Mouse (Mus musculus): Measurements from ENCODE around the gene Megf11.
"Not testable (repeated sequence)": the region's sequence is repeated elsewhere in the genome, so short reads cannot be mapped to it uniquely, and the experiment has no call there.

The Megf11 gene

GRCm38 (mm10) chr9:64703420-64703965 is 318.1 kb downstream of the Megf11 start:
- no peak for DNase-seq

- no peak for DNase-seq
Measured at GRCm38 (mm10) chr9:64704073-64704840, 318.8 kb downstream of the Megf11 start.

DNA sequence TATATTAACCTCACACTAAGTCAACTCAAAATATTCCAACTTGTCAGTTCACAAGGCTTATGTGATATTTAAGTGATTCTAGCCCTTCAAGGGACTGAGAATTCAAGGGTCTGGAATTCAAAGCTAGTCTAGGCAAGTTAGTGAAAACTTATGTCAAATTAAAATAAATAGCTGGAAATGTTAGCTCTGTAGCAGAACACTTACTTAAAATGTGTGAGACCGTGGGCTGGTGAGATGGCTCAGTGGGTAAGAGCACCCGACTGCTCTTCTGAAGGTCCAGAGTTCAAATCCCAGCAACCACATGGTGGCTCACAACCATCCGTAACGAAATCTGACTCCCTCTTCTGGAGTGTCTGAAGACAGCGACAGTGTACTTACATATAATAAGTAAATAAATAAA is 324.9 kb downstream of the Megf11 start:
- not testable (repeated sequence) for DNase-seq

DNA sequence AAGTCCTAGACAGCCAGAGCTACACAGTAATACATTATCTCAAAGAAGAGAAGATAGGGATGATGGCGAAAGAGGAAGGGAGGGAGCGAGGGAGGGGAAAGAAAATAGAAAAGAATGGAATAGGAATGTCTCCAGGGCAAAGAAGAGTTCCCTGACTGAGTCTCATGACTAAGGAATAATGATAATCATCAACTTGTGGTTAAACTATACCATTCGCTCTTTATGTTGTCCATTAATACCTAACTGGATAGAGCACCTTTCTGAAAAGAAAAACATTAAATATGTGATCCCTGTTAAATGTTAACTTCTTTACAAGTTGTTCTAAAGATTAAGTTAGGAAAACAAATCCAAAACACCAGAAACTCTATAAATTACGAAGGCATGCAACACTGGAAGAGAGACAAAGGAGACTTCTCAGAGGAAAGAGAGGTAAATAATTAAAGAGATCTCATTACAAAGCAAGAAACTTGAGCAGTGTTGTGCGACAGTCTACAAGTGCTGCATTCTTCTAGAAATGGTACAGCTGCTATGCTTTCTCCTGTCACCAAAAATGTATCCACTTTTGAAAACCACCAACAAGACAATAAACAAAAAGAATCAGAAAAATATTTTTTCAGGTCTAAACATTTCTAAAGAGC is 334.2 kb downstream of the Megf11 start:
- DNase-seq: no peak

DNA sequence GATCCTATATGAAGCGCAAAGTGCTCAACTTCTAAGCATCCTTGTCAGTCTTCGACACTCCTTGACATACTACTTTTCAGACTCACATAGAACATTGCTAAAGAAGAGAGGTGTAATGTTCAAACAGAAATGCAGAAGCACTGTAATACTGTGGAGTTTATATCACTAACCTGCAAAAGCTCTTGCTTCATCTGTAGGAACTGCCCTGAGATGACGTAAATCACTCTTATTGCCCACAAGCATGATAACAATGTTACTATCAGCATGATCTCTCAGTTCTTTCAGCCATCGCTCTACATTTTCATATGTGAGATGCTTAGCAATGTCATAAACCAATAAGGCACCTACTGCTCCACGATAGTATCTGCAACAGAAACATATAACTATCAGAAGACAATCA is 341.0 kb downstream of the Megf11 start:
- DNase-seq: no peak

GRCm38 (mm10) chr9:64731029-64731560 is 345.7 kb downstream of the Megf11 start:
- DNase-seq: no peak

DNA sequence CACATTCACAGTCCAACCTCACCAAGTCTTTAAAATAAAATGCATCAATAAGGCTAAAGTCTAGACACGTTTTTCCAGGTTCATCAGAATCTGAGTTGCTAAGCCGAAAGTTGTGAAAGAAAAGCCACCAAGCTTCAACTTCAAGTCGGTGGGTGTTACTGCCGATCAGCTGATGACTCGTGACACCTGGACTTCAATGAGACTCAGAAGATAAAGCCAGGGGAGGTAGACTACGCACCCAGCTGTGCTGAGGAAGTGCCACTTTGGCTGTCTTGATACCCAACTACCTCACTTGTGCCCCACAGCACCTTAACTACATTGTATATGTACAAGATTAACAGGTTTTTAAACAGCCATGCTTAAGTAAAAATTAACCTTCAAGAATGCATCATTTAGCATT is 348.7 kb downstream of the Megf11 start:
- no peak for DNase-seq

GRCm38 (mm10) chr9:64734992-64735391 is 349.6 kb downstream of the Megf11 start:
- not testable (repeated sequence) for DNase-seq

GRCm38 (mm10) chr9:64736076-64736638 is 350.7 kb downstream of the Megf11 start:
- DNase-seq: no peak

GRCm38 (mm10) chr9:64736639-64737405 is 351.4 kb downstream of the Megf11 start:
- peak; percentile 79 for DNase-seq

GRCm38 (mm10) chr9:64737406-64738201 is 352.2 kb downstream of the Megf11 start, which contains the start of gene Rab11a:
Rab11a (minus strand) TSS chr9:64737758.
- DNase-seq: peak; percentile 96

- no peak for DNase-seq
Measured at GRCm38 (mm10) chr9:64739001-64739400, 353.6 kb downstream of the Megf11 start.

- DNase-seq: no peak
Measured at GRCm38 (mm10) chr9:64742453-64742852, 357.0 kb downstream of the Megf11 start.

DNA sequence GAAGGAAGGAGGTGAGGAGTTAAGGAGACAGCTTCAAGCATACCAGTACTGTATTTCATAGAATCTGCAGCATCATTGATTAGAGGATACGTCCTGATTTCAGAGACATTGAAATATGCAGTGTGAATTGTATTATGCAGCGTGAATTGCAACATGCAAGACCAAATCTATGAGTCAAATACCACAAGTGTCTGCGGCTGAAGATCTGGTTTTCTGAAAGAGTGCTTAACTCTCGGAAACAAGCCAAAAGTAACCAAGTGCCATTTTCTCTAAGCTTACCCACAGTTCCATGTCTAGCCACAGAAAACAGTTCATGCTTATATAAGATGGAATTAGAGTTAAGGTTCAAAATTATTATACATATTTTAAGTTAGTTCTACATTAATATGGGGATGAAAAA is 362.3 kb downstream of the Megf11 start:
- DNase-seq: no peak

DNA sequence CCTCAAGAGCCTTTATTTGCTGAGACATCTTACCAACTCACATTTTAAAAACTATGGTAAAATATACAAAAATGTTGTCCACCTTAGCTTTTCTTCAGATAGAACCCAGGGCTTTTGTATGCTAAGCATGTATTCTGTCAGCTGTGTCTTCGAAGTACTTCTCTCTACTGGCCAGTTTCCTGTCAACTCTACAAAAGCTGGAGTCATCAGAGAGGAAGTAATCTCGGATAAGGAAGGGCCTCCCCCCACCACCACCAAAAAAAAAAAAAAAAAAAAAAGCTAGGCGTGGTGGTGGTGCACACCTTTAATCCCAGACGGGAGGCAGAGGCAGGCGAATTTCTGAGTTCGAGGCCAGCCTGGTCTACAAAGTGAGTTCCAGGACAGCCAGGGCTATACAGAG is 363.9 kb downstream of the Megf11 start:
- no peak for DNase-seq

DNA sequence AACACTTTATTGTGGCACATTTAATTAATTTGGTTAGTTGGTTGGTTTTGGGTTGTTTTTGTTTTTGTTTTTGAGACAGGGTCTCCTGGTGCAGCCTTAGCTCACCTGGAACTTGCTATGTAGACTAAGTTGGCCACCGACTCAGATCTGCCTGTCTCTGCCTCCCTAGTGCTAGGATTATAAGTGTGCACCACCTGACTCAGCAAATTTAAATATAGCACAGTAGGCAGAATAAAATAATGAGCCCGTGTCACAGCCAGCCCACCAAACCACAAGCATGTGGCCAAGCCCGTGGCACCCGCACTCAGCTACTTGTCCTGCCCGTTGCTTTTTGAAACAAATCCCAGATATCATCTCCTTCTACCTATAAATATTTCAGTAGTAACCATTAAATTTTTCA is 367.1 kb downstream of the Megf11 start:
- DNase-seq: no peak

- DNase-seq: no peak
Measured at GRCm38 (mm10) chr9:64758052-64758451, 372.6 kb downstream of the Megf11 start.
